Mouse (Mus musculus): Measurements from ENCODE around the gene Fst.

The Fst gene

DNA sequence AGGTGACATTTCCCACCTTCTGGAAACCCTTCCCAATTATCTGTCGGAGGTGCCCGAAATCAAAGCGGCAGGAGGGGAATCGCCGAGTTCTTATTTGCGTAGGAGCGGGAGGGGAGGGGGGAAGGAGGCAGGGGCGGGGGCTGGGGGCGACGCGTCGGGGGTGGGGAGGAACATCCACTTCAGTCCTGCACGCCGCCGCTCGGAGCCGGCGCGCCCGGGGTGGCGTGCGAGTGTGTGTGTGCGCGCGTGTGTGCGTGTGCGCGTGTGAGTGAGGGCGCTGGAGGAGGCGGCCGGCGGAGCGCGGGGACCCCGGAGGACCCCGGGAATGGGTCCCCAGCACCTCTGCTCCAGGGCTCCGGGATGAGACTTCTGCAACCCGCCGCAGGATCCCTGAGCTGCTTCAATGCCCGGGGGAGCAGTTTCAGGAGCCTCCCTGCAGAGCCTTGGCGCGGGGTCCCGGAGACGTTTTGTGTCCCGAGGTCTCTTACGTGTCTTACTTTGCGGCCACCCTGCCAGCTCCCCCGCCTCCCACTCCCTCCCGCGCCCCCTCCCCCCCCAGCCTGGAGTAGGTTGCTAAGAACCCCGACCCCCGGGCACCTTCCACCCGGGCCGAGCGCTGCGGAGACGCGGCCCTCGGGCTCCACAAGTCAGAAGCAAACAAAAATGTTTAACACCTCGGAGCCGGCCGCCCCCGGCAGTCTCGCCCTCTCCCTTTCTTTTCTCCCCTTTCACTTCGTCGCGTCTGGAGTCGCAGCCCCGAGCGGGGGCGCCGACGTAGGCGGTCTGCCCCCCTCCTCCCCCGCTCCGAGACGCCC, at the start of gene Fst:
Gene Fst (minus strand): TSS at position 66 of the 815 bp plus-strand sequence.
- no peak for DNase-seq (ENCODE audit: low spot score)

DNA sequence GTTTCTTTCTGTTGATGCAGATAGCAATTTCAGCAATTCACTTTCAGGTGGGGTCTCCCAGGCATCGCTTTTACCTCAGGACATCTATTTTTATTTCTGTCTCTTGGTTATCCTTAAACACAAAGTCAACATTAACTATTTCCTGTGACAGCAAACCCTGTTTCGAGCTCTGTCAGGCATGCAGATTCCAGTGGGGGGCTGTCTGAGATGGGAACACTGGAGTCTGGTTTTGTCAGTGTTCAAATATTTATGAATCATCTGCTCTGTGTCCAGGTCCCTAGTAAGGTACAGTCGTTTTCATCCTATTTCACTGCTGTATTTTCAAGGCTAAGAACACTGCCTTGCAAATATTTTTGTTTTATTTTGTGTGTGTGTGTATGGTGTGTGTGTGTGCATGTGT, 35.1 kb upstream of the Fst start:
- DNase-seq (ENCODE audit: low spot score): no peak

DNA sequence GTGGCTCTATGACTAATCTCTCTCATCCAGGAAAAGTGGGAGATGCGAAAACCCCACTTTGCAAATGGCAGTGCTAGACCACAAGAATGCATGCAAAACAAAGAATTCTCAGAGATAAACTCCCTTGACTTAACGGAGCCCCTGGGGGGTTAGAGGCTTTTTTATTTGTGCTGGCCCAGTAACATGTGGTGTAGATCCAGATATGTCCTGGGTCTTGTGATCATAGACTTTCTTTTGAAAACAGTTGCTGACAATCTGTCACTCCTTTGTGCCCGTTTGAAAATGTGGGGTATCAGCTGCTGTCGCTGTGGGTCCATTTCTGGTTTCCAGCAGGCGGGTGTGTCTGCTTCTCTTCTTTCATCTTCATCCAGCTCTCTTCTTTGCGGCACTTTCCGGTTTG, 29.4 kb upstream of the Fst start:
- DNase-seq (ENCODE audit: low spot score): no peak

DNA sequence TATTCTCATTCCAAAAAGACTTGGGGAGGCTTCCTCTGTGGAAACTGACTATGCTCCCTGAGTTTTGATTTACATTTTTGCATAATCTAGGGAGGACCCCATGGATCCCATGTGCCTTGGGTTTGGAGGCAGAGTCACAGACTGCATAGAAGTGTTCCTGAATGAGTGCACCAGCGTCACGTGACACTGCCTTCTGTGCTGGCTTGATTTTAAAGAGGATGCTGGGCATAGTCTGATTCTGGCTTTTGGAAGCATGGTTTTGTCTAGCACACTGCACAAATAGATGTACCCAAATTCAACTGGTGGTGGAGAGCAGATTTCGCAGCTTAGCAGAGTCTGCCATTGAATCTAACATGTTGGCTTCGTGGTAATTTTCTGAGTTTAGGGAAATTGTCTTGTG, 19.6 kb upstream of the Fst start:
- no peak for DNase-seq (ENCODE audit: low spot score)

DNA sequence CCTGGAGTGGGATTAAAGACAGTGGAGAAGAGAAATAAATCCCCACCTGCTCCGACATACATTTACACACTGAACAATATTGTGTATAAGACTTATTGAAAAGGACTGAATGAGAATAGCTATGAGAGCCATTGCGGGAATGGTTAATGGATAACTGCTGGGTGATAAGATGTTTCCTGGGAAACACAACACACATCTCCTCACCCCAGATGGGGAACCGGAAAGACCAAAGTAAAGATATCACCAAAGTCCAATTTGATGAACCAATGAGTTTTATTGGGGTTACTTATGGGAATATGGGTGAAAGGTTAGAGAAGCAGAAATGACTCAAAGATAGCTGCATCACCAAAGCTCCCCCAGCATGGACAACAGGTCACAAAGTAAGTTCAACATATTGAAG, 11.2 kb upstream of the Fst start:
- no peak for DNase-seq (ENCODE audit: low spot score)

DNA sequence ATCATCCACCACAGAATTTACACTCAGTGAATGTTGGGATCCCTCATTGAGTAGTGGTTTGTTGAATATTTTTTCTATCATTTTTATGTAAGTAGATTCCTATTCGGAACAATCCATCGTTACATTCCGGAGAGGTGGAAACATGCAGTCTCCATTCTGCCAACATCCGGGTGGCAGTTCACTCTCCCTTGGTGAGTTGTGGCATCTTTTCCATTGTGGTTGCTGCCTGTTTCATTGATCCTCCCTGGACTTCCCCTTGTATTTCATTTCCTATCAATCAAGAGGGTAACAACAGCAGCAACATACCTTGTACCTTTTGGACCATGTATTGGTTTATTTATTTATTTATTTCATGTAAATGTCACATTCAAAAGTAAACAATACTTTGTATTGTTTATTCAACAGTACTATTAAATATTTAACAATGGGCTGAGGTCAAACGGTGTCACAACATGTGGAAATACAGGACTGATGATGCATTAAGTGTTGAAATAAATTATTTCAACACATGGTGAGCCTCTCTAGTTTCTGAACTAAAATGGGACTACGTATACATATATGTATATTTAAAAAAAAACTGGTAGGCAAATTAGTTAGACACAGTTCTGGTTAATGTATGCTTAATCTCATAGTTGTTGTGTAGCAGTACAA, 7.6 kb upstream of the Fst start:
- no peak for DNase-seq (ENCODE audit: low spot score)

DNA sequence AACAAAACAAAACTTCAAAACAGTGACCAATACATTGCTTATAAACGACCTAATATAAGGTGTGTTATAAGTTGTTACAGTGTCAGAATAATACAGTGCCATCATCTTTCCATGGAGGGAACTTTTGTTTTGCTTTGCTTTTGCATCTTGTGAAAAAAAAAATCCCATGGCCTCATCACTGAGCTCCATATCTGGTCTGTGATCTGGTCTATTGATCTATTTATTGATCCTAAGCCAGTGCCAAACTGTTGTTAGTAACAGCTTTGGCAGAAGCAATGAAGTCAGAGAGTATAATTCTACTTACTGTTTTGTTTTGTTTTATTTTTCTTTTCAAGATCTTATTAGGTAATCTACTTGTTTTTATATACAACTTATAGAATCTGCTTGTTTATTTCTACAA, 6.6 kb upstream of the Fst start:
- no peak for DNase-seq (ENCODE audit: low spot score)

DNA sequence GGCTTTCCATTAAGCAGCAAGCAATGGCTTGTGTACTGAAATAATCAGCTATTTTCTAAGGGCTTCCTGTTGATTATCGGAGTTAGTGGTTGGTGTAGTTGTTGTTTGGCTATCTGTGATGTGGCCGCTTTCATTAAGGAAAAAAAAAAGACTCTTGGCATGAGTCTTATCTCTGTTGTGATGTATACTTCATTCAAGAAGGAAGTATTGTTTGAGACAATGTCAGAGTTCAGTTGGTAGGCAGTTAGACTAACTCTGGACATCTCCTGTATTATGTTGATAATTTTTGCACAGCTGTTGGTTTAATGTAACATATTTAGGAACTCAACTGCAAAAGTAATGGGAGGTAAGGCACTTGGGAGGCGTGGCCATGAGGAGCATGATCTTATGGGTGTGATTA, 6.1 kb upstream of the Fst start:
- DNase-seq (ENCODE audit: low spot score): no peak

DNA sequence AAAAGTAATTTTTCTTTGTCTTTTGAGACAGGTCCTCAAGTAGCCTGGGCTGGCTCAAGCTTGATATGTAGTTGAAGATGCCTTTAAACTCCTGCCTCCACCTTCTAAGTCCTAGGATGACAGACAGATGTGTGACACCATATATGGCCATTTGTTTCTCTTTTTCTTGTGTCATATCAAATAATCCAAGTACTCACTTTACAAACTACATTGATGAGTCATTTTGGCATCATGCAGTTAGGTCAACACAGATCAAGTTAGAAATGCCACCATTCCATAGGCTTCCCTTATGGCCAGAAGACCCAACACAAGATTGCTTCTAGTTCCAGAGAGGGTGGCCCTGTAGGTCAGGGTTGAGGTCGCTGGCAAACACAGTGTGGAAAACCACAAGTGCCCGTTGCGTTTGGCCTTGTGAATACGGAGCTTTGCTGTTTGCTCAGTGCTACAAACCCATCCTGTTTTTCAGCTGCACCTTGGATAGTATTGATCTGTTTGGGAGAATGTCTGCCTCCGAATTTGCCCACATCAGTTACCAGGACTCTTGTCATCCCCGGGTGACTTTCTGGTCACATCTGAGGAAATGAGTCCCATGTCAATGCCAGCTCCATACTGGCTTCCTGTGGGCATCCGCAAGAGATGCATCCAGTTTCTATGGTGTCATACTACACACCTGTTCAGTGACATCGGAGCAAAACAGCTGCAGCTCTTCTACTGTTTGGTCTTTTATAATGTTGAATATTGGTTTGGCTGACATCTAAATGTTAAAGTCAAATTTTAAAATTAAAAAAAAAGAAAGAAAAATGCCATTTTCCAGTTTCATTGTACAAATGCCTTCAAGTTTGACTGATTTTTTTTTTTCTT, 4.0 kb upstream of the Fst start:
- DNase-seq (ENCODE audit: low spot score): no peak

DNA sequence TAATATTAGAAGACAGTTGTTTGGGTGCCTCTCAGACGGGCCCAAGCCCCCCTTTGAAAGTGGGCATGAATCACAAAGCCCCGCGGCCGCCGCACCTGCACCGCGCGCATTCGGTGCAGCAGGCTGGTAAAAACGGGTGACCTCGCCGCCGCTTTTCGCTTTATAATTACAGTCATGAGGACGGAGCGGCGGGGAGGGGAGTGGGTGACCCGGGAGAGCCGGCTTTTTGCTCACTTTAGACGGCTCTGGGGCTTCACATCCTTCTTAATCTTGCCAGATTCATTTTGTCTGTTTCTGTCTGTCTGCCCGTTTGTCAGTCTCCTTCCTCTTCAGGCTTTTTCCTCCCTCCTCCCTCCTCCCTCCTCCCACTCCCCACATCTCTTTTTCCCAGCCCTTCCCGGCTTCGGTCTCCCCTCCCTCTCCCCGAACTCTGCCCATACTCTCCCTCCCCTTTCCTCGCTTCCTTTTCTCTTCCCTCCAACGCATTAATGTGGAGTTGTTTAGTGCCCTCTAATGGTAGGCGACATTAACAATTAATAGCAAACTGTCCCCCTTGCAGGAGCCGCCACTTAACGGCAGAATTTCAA, 1.6 kb upstream of the Fst start:
- DNase-seq (ENCODE audit: low spot score): peak; percentile 70

DNA sequence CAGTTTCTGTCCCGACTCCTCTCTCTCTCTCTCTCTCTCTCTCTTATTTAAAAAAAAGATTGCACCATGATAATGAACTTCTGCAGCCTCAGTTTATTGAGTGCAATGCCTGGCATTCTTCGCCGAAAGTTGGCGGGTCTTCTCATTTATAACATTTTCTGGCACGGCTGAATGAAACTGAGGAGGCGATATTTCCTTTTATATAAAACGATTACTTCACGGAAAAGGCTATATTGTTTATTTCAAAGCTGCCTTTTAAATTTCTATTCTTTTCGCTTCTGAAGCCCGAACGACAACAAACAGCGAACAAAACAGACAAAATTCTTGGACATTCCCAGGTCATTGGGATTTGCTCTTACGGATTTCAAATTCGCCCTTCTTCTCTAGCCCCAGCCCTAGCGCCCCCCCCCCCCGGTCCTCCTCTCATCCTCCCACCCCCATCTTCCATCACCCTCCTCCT, 980 bp upstream of the Fst start:
- DNase-seq (ENCODE audit: low spot score): no peak

DNA sequence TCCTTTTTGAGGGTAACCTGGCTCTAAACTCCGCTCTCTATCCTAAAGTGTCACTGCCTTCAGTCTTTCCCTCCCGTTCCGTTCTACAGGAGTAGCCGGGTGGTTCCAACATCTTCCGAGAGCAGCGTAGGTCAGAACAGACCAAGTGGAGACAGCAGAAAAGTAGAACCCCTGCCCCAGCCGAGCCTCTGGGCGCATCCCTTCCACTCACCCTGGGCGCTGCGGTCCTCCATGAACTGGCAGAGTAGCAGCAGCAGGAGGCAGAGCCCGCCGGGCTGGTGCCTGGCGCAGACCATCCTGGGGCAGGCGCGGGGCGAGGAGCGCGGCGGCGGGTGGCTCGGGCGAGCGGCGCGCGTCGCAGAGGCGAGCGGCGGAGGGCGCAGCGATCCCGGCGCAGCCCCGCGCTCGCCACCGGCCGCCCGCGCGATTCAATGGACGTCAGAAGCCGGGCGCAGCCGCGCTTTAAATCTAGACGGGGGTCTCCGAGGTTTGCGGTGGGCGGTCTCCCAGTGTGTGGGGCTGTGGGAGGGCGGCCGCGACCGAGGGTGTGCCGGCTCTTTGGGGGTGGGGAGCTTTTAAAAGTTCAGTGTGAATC, 363 bp downstream of the Fst start:
- DNase-seq (ENCODE audit: low spot score): peak; percentile 34

DNA sequence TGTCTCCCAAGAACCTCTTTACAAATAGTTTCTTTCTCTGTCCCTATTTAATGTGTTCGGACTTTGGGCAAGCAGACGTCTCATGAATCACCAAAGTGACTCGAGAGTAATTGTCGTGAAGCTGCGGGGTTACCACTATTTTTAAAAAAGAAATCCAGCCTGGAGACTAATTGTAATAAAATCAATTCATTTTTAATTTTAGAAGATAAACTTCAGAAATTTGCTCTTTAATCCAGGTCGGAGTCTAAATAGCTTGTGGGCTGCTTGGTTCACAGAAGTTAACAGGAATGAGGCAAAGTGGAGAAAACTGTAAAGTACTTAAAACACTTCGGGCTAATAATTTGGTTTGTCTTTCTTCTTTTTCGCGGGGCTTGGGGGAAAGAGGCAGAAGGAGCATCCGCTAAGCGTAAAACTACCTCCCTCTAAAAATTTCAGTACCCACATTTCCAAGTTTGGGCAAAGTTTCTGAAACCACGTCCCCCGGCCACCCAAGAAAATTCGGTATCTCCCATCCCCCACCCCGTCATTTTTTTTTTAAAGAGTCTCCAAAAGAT, 1.1 kb downstream of the Fst start:
- DNase-seq (ENCODE audit: low spot score): peak; percentile 14

DNA sequence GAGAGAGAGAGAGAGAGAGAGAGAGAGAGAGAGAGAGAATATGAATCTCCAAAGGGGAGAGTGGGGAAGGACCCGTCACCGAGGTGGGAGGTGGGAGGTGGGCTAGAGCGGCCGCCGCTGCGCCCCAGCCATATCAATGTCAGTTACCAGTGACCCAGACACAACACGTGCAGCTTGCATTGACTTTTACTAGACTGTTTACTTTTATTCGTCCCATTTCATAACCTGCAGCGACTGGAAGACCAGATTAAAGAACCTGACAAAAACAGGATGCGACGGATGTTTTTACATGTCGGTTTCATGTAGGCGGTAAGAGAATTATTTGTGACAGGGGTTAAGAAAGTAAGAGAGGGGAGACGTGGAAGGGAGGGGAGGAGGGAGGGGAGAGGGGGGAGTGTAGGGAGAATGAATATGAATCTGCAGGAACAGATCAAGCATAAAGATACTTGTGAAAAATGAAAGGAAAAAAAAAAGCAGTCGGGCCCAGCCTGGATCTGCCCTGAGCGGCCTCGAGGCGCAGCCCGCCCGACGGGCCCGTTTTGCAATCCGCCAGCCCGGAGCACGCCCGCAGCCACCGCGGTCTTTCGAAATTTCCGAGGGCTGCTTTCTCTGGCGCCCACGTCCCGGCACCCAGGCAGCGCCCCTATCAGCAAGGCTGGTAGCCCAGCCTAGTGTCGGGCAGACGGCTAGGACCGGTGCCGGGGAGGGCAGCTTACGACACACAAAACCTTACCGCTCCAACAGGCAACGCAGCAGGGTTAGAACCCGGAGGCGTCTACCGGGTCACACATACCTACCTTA, 1.8 kb downstream of the Fst start:
- peak; percentile 35 for DNase-seq (ENCODE audit: low spot score)

DNA sequence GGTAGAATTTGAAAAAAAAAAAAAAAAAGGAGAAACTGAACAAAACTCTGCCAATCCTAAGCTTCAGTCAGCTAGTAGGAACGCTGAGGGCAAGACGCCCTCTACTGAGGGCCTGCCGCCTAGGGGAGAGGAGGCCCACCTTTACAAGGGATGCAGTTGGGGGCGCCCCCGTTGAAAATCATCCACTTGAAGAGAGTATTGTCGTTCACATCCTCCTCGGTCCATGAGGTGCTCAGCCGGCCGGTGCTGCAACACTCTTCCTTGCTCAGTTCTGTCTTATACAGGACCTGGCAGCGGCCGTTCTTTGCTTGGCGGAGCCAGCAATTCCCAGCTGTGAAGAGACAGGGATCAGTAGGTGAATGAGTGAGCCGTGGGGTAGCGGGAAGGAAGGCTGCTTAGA, 2.5 kb downstream of the Fst start:
- DNase-seq (ENCODE audit: low spot score): peak; percentile 69

DNA sequence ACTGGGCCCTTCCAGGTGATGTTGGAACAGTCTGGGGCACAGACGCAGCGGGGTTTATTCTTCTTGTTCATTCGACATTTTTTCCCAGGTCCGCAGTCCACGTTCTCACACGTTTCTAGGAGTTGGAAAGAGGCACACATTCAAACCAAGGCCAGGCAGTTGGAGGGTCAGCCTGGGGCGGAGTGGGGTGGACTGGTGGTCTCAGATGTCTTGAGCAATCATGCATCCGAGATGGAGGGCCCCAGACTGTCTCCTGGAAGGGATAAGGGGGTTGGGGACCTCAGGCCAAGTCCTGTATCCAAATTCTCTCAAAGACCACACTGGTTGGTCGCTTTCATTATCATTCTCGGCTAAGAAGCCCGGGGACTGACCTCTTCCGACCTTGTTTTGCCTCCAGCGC, 3.0 kb downstream of the Fst start:
- DNase-seq (ENCODE audit: low spot score): no peak

DNA sequence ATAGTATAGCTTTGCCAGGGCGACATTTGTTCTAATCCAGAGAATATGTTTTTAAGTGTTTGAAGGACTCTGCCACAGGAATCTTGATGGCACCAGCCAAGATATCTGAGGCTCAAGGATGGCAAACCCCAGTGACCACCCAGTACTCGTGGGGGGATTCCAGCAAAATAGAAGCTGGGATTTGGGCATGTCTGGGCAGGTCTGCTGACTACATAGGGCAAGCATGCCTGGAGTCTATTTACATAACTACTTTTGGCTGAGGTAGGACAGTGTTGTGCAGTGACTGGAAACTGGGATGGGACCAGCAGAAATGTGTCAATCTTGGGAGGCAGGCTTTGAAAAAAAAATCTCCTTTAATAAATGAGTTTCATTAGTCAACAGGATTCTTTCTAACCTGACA, 11.5 kb downstream of the Fst start:
- DNase-seq (ENCODE audit: low spot score): peak; percentile 42

DNA sequence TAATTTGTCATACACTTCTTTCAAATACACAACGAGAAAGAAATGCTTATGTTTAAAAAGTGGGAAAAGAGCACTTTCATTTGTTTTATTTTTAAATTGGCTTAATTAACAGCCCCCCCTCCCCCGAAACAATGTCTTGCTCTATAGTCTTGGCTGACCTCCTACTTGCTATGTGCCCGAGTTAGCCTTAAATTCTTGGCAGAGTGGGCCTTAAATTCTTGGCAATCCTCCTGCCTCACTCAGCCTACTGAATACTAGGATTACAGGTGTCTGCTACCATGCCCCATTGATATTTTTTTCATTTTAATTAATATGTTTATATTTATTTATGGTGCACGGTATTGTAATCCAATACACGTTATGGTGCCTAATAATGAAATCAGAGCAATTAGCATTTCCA, 26.3 kb downstream of the Fst start:
- DNase-seq (ENCODE audit: low spot score): peak; percentile 16

DNA sequence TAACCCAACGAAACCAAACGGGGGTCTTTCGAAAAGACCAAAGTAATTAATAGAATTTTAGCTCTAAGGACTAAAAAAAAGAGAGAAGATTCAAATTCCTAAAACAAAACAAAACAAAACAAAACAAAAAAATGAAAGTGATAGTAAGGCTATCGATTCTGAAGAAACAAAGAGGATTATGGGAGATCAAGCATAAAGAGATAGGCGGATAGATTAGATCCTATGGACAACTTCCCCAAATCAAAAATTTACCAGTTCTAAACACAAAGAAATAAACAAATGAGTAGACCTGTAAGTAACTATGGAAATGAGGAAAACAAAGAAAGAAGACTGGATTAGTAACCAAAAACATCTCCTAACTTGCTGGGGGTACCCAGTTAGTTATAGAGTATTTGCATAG, 33.5 kb downstream of the Fst start:
- no peak for DNase-seq (ENCODE audit: low spot score)

DNA sequence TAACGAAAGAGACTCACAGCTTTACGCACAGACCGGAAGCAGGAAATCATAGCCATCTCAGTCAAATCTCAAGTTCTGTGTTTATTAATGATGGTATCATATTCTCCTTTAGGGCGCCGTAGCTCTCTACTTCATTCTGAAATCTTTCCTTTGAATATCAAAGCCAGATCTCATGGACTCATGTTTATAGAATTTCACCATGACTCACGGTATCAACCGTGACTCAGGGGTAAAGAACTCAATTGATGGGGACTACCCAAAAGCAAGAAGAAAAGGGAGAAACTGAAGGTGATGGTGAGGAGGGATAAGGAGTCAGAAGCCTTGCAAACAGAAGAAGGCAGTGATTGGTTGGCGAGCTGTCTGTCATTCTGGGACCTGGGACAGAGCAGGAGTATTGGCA, 38.5 kb downstream of the Fst start:
- DNase-seq (ENCODE audit: low spot score): no peak

DNA sequence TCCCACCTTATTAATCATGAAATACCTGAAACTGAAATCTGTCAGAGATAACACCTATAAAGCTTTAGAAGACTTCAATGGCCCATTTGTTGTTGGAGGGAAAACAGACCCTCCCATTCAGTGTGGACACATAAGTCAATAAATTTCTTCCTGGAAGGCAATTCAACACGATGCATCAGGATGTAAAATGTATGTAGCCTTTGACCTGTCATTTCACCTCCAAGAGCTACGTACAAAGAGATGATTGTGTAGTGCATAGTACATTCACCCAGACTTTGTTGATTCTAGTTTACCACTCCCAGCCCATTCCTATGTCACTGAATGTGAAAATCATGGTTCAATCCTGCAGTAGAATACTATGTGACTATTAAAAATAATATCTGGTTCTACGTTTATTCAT, 39.4 kb downstream of the Fst start:
- no peak for DNase-seq (ENCODE audit: low spot score)
